Mouse (Mus musculus): ENCODE measurements at regions not wholly inside any gene's neighbourhood (a gene's known extent, or its start where the extent isn't known, plus 50 kb on each side); places are given as distances from the start of the nearest gene placed in this dataset.

- DNase-seq, result peak; percentile 71
Measured at GRCm38 (mm10) chr10:117432415-117432814, 52.6 kb upstream of the Cpsf6 start.

GRCm38 (mm10) chr10:117431850-117432249 lies 52.0 kb upstream of the Cpsf6 start:
- DNase-seq, result no peak

GRCm38 (mm10) chr10:117431086-117431619 lies 51.3 kb upstream of the Cpsf6 start:
- DNase-seq, result no peak

GRCm38 (mm10) chr10:117430224-117430884 lies 50.5 kb upstream of the Cpsf6 start:
- DNase-seq, result no peak

GRCm38 (mm10) chr10:117429459-117430183 lies 49.8 kb upstream of the Cpsf6 start:
- no peak for DNase-seq

Measured in kidney, postnatal 14 days (tissue).